In the genomic region with DNA sequence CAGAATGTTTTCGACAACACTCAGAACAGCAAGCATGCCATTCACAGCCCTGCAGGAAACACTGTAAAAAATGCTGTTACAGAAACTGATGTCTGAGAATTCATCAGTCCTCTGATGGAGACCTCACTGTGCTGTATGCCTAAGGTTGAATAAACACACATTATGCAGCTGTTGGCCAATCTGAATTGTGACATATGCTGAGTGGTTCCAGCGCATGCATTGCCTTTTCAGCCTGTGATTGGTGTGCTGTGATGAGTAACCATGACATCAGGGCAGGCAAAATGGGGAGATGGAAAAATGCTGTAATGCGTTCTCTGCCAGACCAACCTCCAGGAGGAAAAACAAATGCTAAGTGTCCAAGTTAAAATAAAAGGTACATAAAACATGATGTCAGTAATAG, we compare ENCODE assay signal across 10 mouse cellular contexts.
A peak's percentile ranks its signal among the peaks of the same experiment; 100 is the strongest.
DNase-seq lines count a peak whose midpoint lies in the region; ATAC-seq and TF ChIP-seq lines count a peak whose summit lies in the region.
"Had no signal": no experiment of that assay in that cellular context is flagged by ENCODE, and none has a peak within 500 bp of the region (broad histone marks: within the 10 kb centered on the region; RNA-seq: fewer than 3 reads in every experiment).

No protein-coding gene starts in this region.

- intact Hi-C loops in heart, postnatal 14 days (cut with DNase I) = no loop called here

- no peak overlapping the region for H3K27ac ChIP-seq in forebrain, embryonic 14.5 days (ENCODE audit: low read depth, low read length)
- H3K27ac ChIP-seq in forebrain, embryonic 10.5 days = no peak overlapping the region
- no peak overlapping the region for H3K27ac ChIP-seq in lung, postnatal 0 days (ENCODE audit: low read length)
- no peak overlapping the region for H3K27ac ChIP-seq in limb, embryonic 14.5 days (replicated peaks; ENCODE audit: low read depth, low read length)

- no peak overlapping the region for H3K9ac ChIP-seq in forebrain, embryonic 14.5 days (ENCODE audit: low read length)
- no peak overlapping the region for H3K9ac ChIP-seq in lung, postnatal 0 days (replicated peaks; ENCODE audit: low read depth)
- no peak overlapping the region for H3K9ac ChIP-seq in limb, embryonic 14.5 days (ENCODE audit: low read depth, low read length, severe bottlenecking)

- no peaks in the 10 kb centered on the region for H3K9me3 ChIP-seq in forebrain, embryonic 14.5 days (replicated peaks; ENCODE audit: control insufficient read depth, low read length)
- no peaks in the 10 kb centered on the region for H3K9me3 ChIP-seq in forebrain, embryonic 10.5 days
- H3K9me3 ChIP-seq in lung, postnatal 0 days (ENCODE audit: low read length) = no peaks in the 10 kb centered on the region
- H3K9me3 ChIP-seq in limb, embryonic 14.5 days (ENCODE audit: control insufficient read depth, low read length) = no peaks in the 10 kb centered on the region

- DNase-seq in forebrain, embryonic 14.5 days (ENCODE audit: low spot score) = peak; percentile 28
- DNase-seq in forebrain, embryonic 10.5 days (ENCODE audit: extremely low spot score, low spot score) = no peak
- DNase-seq in lung, postnatal 0 days (ENCODE audit: low spot score) = no peak
- DNase-seq in lung, postnatal 10 days = no peak
- peak; percentile 39 for DNase-seq in brain, embryonic 14.5 days (ENCODE audit: low read depth)
- DNase-seq in limb, embryonic 14.5 days (ENCODE audit: low spot score) = peak; percentile 9
- DNase-seq in heart, postnatal 14 days = no peak
- no peak for DNase-seq in cerebellum, postnatal 10 days
- DNase-seq: gastrocnemius, postnatal 36 days; kidney, adult 11 months had no signal

- TF ChIP-seq CTCF in lung, postnatal 0 days (IDR thresholded peaks at IDR 0.05) = no peak
- no peak for TF ChIP-seq CTCF in brain, embryonic 14.5 days (IDR thresholded peaks at IDR 0.05; ENCODE audit: borderline replicate concordance, extremely low read depth, insufficient read depth, insufficient read length)

- no peak overlapping the region for H3K4me2 ChIP-seq in forebrain, embryonic 14.5 days (ENCODE audit: low read length)
- no peak overlapping the region for H3K4me2 ChIP-seq in lung, postnatal 0 days (replicated peaks; ENCODE audit: low read depth, low read length)
- H3K4me2 ChIP-seq in limb, embryonic 14.5 days (replicated peaks; ENCODE audit: low read depth, low read length, severe bottlenecking) = no peak overlapping the region

- ATAC-seq in forebrain, embryonic 14.5 days = peak; percentile 44; the same call in 1 of the 2 replicates
- ATAC-seq in lung, postnatal 0 days = peak; percentile 33
- no peak for ATAC-seq in limb, embryonic 14.5 days (ENCODE audit: low FRiP score, low read depth)

- H3K36me3 ChIP-seq in forebrain, embryonic 14.5 days (ENCODE audit: control insufficient read depth, insufficient read depth, low read length) = no peaks in the 10 kb centered on the region
- no peaks in the 10 kb centered on the region for H3K36me3 ChIP-seq in forebrain, embryonic 10.5 days (replicated peaks)
- H3K36me3 ChIP-seq in lung, postnatal 0 days (ENCODE audit: insufficient read depth, low read length) = no peaks in the 10 kb centered on the region
- no peaks in the 10 kb centered on the region for H3K36me3 ChIP-seq in limb, embryonic 14.5 days (ENCODE audit: control insufficient read depth, insufficient read depth, low read length)

- no peaks in the 10 kb centered on the region for H3K27me3 ChIP-seq in forebrain, embryonic 14.5 days (replicated peaks; ENCODE audit: control insufficient read depth, insufficient read depth, low read length)
- H3K27me3 ChIP-seq in forebrain, embryonic 10.5 days (ENCODE audit: poor library complexity, severe bottlenecking) = no peaks in the 10 kb centered on the region
- H3K27me3 ChIP-seq in lung, postnatal 0 days (replicated peaks; ENCODE audit: insufficient read depth, low read length) = no peaks in the 10 kb centered on the region
- no peaks in the 10 kb centered on the region for H3K27me3 ChIP-seq in limb, embryonic 14.5 days (ENCODE audit: control insufficient read depth, insufficient read depth, low read length)

- H3K4me3 ChIP-seq in forebrain, embryonic 14.5 days (ENCODE audit: low read depth, low read length) = no peak overlapping the region
- no peak overlapping the region for H3K4me3 ChIP-seq in forebrain, embryonic 10.5 days
- H3K4me3 ChIP-seq in lung, postnatal 0 days (ENCODE audit: low read depth, low read length) = no peak overlapping the region
- H3K4me3 ChIP-seq in limb, embryonic 14.5 days (replicated peaks; ENCODE audit: low read length) = no peak overlapping the region

- 77% methylated on average over 3 of the region's 3 CpGs for WGBS in forebrain, embryonic 14.5 days
- WGBS in forebrain, embryonic 10.5 days = 86% methylated on average over 3 of the region's 3 CpGs
- WGBS in lung, postnatal 0 days = 62% methylated on average over 3 of the region's 3 CpGs
- 76% methylated on average over 3 of the region's 3 CpGs for WGBS in limb, embryonic 14.5 days

- H3K4me1 ChIP-seq in forebrain, embryonic 14.5 days (ENCODE audit: control insufficient read depth, insufficient read depth, low read length) = no peaks in the 10 kb centered on the region
- no peaks in the 10 kb centered on the region for H3K4me1 ChIP-seq in forebrain, embryonic 10.5 days
- H3K4me1 ChIP-seq in lung, postnatal 0 days (ENCODE audit: insufficient read depth, low read depth, low read length) = no peaks in the 10 kb centered on the region
- no peaks in the 10 kb centered on the region for H3K4me1 ChIP-seq in limb, embryonic 14.5 days (ENCODE audit: control insufficient read depth, insufficient read depth, low read length)

- no peak for TF ChIP-seq EP300 in lung, postnatal 0 days (IDR thresholded peaks at IDR 0.05)

- TF ChIP-seq POLR2A in brain, embryonic 14.5 days (IDR thresholded peaks at IDR 0.05; ENCODE audit: borderline replicate concordance, extremely low read depth, insufficient read depth, insufficient read length, poor library complexity, severe bottlenecking) = no peak
- no peak for TF ChIP-seq POLR2A in limb, embryonic 14.5 days (IDR thresholded peaks at IDR 0.05; ENCODE audit: borderline replicate concordance, extremely low read depth, insufficient read depth, insufficient read length)

Comparison
In these comparisons a context has a peak if more than half of its experiments do, and no peak if none do; other contexts are left out.
1. DNase-seq: peak in forebrain, embryonic 14.5 days (single experiment), brain, embryonic 14.5 days (single experiment) and limb, embryonic 14.5 days (single experiment); none in forebrain, embryonic 10.5 days (single experiment), lung, postnatal 0 days (single experiment), lung, postnatal 10 days (single experiment), heart, postnatal 14 days (0 of 2) and cerebellum, postnatal 10 days (0 of 2).